Mouse (Mus musculus) liver, adult 2 months (tissue): ENCODE results near the gene Clint1.

Experiments used
- CTCF ChIP-seq: fragments of 200-500 bp; IDR thresholded peaks from 2 replicates; pipeline ENCODE4 v1.5.1; 2011; ENCODE audit warnings: low read depth, low read length, control low read depth
- POLR2A ChIP-seq: fragments of 200-500 bp; IDR thresholded peaks from 2 replicates; pipeline ENCODE4 v1.6.1; 2011; ENCODE audit warnings: low read length, control low read depth; ENCODE audit not compliant: insufficient read depth; ENCODE audit errors: extremely low read depth

- TF ChIP-seq POLR2A (no peak), CTCF (no peak)
Measured at GRCm38 (mm10) chr11:45864409-45864808, 12.6 kb downstream of the Clint1 start.
